Mouse (Mus musculus) 416B (cell line): Measurements from ENCODE around the gene Chpf2.
"Not testable (repeated sequence)": the region's sequence is repeated elsewhere in the genome, so short reads cannot be mapped to it uniquely, and the experiment has no call there.

ENCODE experiments used
- DNase-seq: peaks from one replicate; pipeline ENCODE4 v3.0.0; 2011; ENCODE audit warnings: low read depth

Chpf2 gene

DNA sequence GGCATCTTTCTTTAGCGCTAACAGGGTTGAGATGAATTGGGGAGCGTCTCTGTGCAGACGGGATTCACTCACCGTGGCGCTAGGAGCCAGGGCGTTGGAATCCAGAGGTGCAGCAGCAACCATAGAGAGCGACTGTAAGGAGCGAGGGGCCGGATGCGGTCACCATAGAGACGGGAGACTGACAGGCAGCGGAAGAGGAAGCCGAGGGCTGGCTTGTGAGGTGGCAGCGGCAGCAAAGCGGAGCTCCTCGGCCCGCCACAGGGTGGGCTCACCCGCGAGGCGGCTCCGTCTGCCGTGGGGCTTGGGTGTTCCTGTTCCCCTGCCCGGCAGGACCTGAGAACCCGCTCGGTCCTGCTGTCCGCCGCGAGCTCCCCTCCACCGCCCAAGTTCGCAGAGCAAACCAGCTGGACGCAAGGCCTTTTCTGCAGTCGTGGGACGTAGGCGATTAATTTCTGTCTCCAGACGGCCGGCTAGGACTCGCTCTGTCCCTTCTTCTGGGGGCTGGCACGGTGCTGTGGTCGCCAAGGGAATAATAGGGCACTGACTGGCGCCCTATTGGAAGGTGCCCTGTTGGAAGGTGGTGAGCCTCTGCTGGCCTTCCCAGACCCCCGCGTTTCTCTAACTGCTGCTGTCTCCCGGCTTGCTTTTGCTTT is at the start of gene Chpf2:
Gene Chpf2, plus strand, starts transcription at position 195 of the 653 bp plus-strand sequence.
- DNase-seq: peak; percentile 89

GRCm38 (mm10) chr5:24537618-24538017 is 48.9 kb upstream of the Chpf2 start:
- DNase-seq: no peak

DNA sequence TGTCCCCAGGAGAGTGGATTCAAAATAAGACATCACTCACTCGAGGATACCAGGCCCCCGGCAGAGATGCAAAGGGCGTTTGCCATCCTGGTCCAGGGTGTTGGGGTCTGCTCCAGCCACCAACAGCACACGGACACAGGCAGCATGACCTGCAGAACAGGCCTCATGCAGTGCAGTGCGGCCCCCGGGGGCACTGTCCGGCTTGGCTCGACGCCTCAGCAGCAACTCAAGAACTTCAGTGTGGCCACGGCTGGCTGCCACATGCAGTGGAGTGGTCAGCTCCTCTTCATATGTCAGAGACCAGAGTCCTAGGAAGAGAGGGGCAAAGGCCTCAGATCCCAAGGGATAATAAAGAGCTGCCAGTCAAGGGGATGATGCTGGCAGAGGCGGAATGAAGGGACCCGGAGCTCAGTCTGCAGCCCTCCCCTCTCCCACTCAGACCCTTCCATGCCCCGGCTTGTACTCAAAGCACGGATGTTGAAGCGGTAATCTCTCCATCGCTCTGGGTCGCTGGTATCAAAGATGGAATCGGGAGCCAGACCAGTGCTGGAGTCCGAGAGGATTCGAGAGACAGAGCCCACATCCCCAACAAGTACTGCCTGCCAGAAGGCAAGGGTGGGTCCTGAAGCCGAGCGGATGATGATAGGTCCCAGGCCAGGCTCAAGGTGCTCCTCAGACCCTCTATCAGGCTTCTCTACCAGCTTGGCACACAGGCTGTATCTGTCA is 46.8 kb upstream of the Chpf2 start:
- DNase-seq: no peak

DNA sequence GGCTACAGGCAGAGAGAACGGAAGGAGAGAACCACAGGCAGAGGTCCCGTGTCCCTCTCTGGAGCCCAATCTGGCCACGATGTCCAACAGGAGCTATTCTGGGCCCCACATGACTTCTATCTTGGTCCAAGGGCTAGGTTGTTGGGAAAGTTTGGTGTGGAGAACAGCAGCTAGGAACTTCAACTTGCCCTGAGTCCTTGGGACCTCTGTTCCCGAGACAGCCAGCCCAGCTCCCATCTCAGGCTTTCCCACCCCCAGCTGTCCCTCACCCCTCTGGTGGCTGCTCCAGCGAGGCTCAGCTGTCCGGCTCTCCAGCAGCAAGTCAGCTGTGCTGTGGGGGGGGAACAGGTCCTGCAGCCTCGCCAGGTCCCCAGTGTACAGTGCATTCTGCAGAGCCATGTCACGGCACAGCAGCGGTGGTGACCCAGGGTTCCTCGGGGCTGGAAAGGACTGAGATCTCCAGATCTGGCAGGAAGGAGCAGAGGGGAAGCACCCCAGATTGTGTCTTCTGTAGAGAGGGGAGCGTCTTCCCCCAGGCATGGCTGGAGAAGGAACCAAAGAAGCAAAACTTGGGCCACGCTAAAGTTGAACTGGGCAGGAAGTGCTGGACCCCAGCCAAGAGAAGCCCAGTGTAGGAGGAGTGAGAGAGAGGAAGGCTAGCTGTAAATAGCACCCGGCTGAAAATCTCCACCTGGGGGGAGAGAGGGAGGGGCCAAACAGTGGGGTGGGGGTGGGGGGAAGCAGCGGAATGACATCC is 46.0 kb upstream of the Chpf2 start, which contains the start of gene Asb10:
Gene Asb10, minus strand, starts transcription at position 592 of the 757 bp plus-strand sequence.
- DNase-seq: peak; percentile 67

DNA sequence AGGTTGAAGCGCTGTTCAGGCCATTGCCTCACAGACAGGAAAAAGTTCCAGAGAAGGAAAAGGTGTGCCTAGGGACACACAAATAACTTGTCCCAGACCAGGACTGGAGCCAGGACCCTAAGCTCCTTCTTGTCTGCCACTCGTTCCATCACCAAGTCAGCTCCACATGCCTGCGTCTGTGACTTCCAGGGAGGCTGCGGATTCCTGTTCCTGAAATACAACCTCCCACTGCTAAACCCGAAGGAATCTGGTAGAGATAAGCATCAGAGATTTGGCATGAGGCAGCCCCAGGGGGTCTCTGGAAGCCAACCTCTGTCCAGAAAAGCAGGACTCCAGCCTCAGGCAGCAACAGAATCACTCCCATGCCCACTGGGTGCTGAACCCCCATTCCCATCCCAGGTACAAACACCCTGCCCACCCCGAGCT is 45.4 kb upstream of the Chpf2 start:
- DNase-seq: no peak

DNA sequence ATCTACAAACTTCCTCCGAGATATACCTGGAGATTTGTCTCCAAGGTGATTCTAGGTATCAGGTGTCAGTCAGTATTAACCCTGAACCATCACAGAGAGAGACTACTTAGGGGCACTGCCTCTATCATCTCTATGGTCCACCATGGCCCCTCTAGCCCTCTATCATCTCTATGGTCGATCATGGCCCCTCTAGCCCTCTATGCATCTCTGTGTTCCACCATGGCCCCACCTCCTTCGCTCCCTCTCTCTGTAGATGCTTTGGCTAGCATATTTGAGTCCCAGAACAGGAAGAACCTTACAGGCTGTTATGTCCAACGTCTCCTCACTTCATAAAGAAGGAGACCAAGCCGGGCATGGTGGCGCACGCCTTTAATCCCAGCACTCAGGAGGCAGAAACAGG is 43.9 kb upstream of the Chpf2 start:
- DNase-seq: peak; percentile 48

DNA sequence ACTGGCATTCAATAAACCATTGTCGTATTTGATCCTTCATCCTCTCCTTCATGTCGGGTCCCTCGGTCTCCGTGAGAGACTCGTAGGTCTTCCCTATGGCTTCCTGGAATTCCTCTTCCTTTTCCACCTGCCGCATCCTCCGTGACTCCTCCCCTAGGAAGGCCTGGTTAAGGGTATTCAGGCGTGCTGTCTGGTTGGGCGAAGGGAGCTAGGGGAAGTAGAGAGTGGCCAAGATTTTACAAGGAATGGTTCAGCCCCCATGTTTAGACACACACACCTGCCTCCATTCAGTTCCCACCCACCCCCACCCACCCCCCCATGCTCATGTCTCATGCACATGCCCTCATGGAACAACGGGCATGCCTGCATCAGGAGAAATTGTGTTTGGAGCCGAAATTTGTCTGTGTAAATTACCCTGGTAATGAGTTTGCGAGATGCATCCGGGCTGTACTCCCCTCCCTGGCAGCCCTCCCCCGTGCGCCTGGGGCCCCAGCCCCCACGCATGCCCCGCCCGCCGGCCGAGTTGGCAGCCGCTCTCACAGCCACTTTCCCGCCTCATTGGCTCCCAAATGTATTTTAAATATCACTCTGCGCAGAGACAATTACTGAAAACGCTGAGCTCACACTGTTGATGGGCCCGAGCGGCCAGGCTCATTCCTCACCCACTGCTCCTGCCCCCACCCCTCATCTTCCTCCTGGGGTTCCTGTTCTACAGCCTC is 35.8 kb upstream of the Chpf2 start:
- DNase-seq: no peak

- no peak for DNase-seq
These were observed 35.2 kb upstream of the Chpf2 start for GRCm38 (mm10) chr5:24551317-24551688.

- DNase-seq: no peak
These were observed 32.8 kb upstream of the Chpf2 start for GRCm38 (mm10) chr5:24553621-24554244.

GRCm38 (mm10) chr5:24555335-24555734 is 31.2 kb upstream of the Chpf2 start:
- not testable (repeated sequence) for DNase-seq

DNA sequence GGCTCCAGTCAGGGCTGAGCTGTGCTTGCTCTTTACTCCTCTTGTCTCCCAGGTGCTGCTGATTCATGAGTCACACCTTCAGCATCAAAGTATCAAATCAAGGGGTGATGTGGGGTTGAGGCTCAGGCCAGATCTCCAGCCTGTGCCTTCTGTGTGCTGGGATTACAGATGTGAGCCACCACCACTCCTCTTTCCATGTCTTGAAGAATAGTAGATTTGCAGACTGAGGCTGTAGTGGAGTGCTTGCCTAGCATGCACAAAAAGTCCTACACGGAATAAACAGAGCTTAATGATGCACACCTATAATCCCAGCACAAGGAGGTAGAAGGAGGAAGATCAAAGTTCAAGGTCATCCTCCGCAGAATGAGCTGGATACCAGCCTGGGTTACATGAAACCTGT is 29.8 kb upstream of the Chpf2 start, which contains the start of gene 4931409K22Rik:
Gene 4931409K22Rik, minus strand, starts transcription at position 101 of the 400 bp plus-strand sequence.
- no peak for DNase-seq

DNA sequence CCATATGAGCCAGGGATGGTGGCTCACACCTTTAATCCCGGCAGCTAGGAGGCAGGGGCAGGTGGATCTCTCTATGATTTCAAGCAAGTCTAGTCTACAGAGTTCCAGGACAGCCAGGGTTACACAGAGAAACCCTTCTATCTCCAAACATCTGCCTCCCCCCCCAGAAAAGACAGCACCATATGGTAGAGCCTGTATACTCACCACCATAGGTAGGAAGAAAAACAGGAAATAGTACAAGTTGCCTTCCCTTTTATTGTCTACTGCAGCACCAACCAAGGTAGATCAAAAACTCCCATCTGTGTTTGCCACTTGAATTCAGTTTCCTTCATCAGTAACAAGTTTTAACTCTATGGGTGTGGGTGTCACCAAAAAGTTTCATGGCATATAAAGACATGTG is 10.6 kb upstream of the Chpf2 start:
- no peak for DNase-seq

DNA sequence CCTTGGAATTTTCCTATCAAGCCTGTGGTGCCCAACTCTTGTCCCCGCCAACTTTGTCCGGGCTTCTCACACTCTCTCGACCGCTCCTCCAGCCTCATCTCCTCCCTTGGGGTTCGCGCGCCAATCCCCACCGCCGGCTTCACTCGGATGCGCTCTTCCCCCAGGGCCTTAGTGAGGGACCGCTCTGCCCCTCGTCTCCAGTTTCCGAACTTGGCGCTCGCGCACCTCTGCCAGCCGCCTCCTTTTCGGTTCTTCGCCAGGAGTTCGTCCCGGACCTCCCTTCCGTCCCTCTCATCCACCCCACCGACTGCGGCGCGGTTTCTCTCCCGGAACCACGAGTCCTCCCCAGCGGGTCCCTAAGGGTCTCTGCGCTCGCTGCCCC is 9.7 kb upstream of the Chpf2 start:
- DNase-seq: no peak

- DNase-seq: peak; percentile 100
These were observed 9.2 kb upstream of the Chpf2 start, which contains the start of gene Abcf2 for GRCm38 (mm10) chr5:24577183-24577929. Gene Abcf2, minus strand, starts transcription at chr5:24577467.

- DNase-seq: peak; percentile 74
These were observed 8.2 kb upstream of the Chpf2 start for GRCm38 (mm10) chr5:24578109-24578963.

DNA sequence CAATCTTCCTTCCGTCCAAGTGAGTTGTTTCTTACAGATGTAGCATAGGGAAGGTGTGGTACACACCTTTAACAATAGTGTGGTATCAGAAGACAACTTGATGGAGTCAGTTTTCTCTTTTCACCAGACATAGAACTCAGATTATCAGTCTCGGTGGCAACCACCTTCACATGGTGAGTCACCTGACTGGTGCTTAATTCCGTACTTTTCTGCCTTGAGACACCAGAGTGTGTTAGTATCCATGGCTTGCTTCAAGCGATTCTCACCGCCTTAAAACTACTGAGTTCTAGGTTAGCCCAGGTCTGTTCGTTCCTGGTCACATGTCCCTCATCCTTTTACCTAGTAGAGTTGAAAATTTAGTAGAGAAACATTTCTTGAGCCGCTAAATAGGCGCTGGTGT is 435 bp upstream of the Chpf2 start:
- no peak for DNase-seq

DNA sequence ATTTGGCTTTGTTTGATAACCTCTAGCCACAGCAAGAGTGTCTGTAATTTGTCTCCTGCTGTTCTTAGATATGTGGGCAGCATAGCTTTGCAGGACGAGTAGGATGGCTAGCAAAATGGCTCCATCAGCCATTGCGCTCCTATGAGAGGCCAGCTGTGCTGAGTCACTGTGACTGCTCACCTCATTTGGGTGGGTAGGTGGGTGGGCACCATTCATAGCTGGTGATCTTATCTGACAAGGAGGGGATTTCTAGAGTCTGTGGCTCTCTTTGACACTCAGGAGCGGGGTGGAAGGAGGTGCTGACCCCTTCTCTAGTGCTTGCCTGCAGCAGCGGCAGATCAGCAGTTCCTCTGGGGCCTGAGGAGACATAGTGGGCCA is 648 bp downstream of the Chpf2 start:
- DNase-seq: peak; percentile 54

DNA sequence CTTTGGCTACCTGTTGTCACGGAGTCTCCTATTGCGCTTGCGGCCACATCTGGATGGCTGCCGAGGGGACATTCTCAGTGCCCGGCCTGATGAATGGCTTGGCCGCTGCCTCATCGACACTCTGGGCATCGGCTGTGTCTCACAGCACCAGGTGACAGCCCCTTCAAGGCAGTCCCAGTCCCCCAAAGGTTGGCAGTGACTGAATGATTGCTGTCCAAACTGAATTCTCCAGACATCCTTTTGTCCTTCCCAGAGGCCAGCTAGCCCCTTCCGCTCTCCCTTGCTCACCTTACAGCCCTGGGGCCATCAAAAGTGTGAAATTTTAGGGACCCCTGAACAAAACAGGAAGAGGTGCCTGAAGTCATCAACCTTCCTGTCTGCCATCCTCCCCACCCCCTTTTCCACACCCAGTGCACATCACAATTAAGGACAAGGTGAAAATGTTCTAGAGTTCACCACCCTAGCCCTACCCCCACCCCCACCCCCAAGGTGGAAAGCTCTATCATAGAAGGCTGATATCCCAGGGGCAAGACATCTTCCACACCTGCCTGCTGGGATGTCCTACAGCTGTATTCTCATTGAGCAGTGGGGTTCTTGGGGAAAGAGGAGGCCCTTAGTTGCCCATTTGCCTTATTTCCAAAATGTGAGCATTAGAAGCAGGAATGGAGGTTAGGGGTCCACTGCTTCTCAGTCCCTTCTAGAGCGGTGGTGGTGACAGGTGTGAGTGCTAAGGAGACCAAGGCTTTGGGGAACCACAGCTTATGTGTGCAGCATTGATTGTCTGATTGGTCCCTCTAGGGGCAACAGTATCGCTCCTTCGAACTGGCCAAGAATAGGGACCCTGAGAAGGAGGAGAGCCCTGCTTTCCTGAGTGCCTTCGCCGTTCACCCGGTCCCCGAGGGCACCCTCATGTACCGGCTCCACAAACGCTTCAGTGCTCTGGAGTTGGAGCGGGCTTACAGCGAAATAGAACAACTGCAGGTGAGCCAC is 3.3 kb downstream of the Chpf2 start:
- DNase-seq: no peak

DNA sequence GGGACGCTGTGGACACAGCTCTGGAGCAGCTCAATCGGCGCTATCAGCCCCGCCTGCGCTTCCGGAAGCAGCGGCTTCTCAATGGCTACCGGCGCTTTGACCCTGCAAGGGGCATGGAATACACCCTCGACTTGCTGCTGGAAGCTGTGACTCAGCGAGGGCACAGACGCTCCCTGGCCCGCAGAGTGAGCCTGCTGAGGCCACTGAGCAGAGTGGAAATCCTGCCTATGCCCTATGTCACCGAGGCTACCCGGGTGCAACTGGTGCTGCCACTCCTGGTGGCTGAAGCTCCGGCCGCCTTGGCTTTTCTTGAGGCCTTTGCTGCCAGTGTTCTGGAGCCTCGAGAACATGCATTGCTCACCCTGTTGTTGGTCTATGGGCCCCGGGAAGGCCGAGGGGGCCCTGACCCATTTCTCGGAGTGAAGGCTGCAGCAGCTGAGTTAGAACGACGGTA is 4.8 kb downstream of the Chpf2 start:
- no peak for DNase-seq
